Mouse (Mus musculus): ENCODE results near the gene Ctsa.
"Not testable (repeated sequence)": the region's sequence is repeated elsewhere in the genome, so short reads cannot be mapped to it uniquely, and the experiment has no call there.

The Ctsa gene

GRCm38 (mm10) chr2:164832748-164833301 lies at the start of gene Ctsa:
Gene Ctsa, plus strand, starts transcription at chr2:164832873.
- DNase-seq = peak; percentile 76

GRCm38 (mm10) chr2:164783926-164784581 lies 48.6 kb upstream of the Ctsa start:
- no peak for DNase-seq

GRCm38 (mm10) chr2:164784869-164785420 lies 47.7 kb upstream of the Ctsa start:
- DNase-seq = no peak

GRCm38 (mm10) chr2:164785481-164786387 lies 46.9 kb upstream of the Ctsa start, which contains the start of gene Snx21:
Gene Snx21, plus strand, starts transcription at chr2:164785823.
- peak; percentile 77 for DNase-seq

- DNase-seq = no peak
Observed at GRCm38 (mm10) chr2:164786388-164786885, 46.2 kb upstream of the Ctsa start.

- DNase-seq = no peak
Observed at GRCm38 (mm10) chr2:164787032-164787431, 45.6 kb upstream of the Ctsa start.

GRCm38 (mm10) chr2:164787779-164788178 lies 44.9 kb upstream of the Ctsa start:
- DNase-seq = no peak

- no peak for DNase-seq
Observed at GRCm38 (mm10) chr2:164788411-164788810, 44.3 kb upstream of the Ctsa start.

GRCm38 (mm10) chr2:164790451-164790850 lies 42.2 kb upstream of the Ctsa start:
- DNase-seq = no peak

GRCm38 (mm10) chr2:164791841-164792261 lies 40.8 kb upstream of the Ctsa start:
- DNase-seq = peak; percentile 30

- no peak for DNase-seq
Observed at GRCm38 (mm10) chr2:164792400-164793190, 40.1 kb upstream of the Ctsa start.

GRCm38 (mm10) chr2:164793236-164793635 lies 39.4 kb upstream of the Ctsa start:
- DNase-seq = peak; percentile 46

- DNase-seq = no peak
Observed at GRCm38 (mm10) chr2:164793772-164794171, 38.9 kb upstream of the Ctsa start.

GRCm38 (mm10) chr2:164794293-164794692 lies 38.4 kb upstream of the Ctsa start:
- DNase-seq = peak; percentile 80

GRCm38 (mm10) chr2:164795868-164796267 lies 36.8 kb upstream of the Ctsa start:
- DNase-seq = no peak

GRCm38 (mm10) chr2:164798554-164798953 lies 34.1 kb upstream of the Ctsa start:
- DNase-seq = not testable (repeated sequence)

GRCm38 (mm10) chr2:164800252-164801004 lies 32.2 kb upstream of the Ctsa start:
- DNase-seq = no peak

GRCm38 (mm10) chr2:164803201-164803920 lies 29.3 kb upstream of the Ctsa start:
- no peak for DNase-seq

GRCm38 (mm10) chr2:164803921-164804313 lies 28.8 kb upstream of the Ctsa start:
- DNase-seq = no peak

GRCm38 (mm10) chr2:164804533-164805331 lies 27.9 kb upstream of the Ctsa start, which contains the start of the genes Acot8 and Zswim3:
Gene Acot8, minus strand, starts transcription at chr2:164804882.
Gene Zswim3, plus strand, starts transcription at chr2:164805098.
- peak; percentile 96 for DNase-seq

All from right cerebral cortex, postnatal 4 days (tissue).